Mouse (Mus musculus) CH12.LX (cell line): Measurements from ENCODE around the gene Gm45618.

Experiments
- BHLHE40 ChIP-seq: IDR thresholded peaks from 2 replicates; pipeline ENCODE4 v1.6.1; 2011; ENCODE audit warnings: mild to moderate bottlenecking, low read depth, low read length, improper control_type of control experiment
- CHD2 ChIP-seq: IDR thresholded peaks from 2 replicates; pipeline ENCODE4 v1.6.1; 2011; ENCODE audit warnings: low read length, improper control_type of control experiment
- CTCF ChIP-seq, 2 experiments: IDR thresholded peaks in 1 of 2; conservative IDR thresholded peaks in 1 of 2; 2 replicates each; pipeline ENCODE4 v1.5.1; 2011 to 2012; ENCODE audit warnings: low read depth in 2 of 2, low read length in 2 of 2, improper control_type of control experiment in 1 of 2, inconsistent platforms in 1 of 2, mild to moderate bottlenecking in 1 of 2, moderate library complexity in 1 of 2
- E2F4 ChIP-seq: IDR thresholded peaks from 2 replicates; pipeline ENCODE4 v1.6.1; 2011; ENCODE audit warnings: low read depth, low read length, improper control_type of control experiment; ENCODE audit not compliant: insufficient replicate concordance
- HCFC1 ChIP-seq: IDR thresholded peaks from 2 replicates; pipeline ENCODE4 v1.6.1; 2012; ENCODE audit warnings: low read depth, mild to moderate bottlenecking, inconsistent platforms, low read length, improper control_type of control experiment
- KAT2A ChIP-seq: IDR thresholded peaks from 2 replicates; pipeline ENCODE4 v1.6.1; 2012; ENCODE audit warnings: low read length, improper control_type of control experiment, inconsistent platforms; ENCODE audit not compliant: insufficient replicate concordance
- MAFK ChIP-seq: IDR thresholded peaks from 2 replicates; pipeline ENCODE4 v1.6.1; 2011; ENCODE audit warnings: low read length, improper control_type of control experiment; ENCODE audit not compliant: insufficient replicate concordance
- MAX ChIP-seq: IDR thresholded peaks from 2 replicates; pipeline ENCODE4 v1.6.1; 2011; ENCODE audit warnings: low read length, improper control_type of control experiment
- MAZ ChIP-seq: IDR thresholded peaks from 2 replicates; pipeline ENCODE4 v1.6.1; 2012; ENCODE audit warnings: low read depth, mild to moderate bottlenecking, inconsistent platforms, low read length, improper control_type of control experiment, moderate library complexity
- NELFE ChIP-seq: IDR thresholded peaks from 2 replicates; pipeline ENCODE4 v1.6.1; 2011; ENCODE audit warnings: low read depth, low read length, improper control_type of control experiment
- POLR2A ChIP-seq: IDR thresholded peaks from 2 replicates; pipeline ENCODE4 v1.6.1; 2011; ENCODE audit warnings: low read depth, mild to moderate bottlenecking, improper control_type of control experiment, low read length
- USF1 ChIP-seq: IDR thresholded peaks from 2 replicates; pipeline ENCODE4 v1.6.1; 2014; ENCODE audit warnings: low read depth, mild to moderate bottlenecking, inconsistent platforms, low read length, improper control_type of control experiment
- ZMIZ1 ChIP-seq: IDR thresholded peaks from 2 replicates; pipeline ENCODE4 v1.6.1; 2012; ENCODE audit warnings: low read depth, mild to moderate bottlenecking, inconsistent platforms, low read length, improper control_type of control experiment

- no peak for TF ChIP-seq MAX
- TF ChIP-seq KAT2A: no peak
- no peak for TF ChIP-seq NELFE
- no peak for TF ChIP-seq POLR2A
- TF ChIP-seq HCFC1: no peak
- no peak for TF ChIP-seq CTCF (conservative IDR thresholded peaks at IDR 0.05 in 1 of 2, IDR thresholded peaks at IDR 0.05 in 1 of 2; ENCODE audit: low read depth in 2 of 2, low read length in 2 of 2)
- TF ChIP-seq ZMIZ1: no peak
- TF ChIP-seq MAFK: no peak
- no peak for TF ChIP-seq BHLHE40
- TF ChIP-seq CHD2: no peak
- no peak for TF ChIP-seq E2F4
- TF ChIP-seq MAZ: no peak
- no peak for TF ChIP-seq USF1
Observed at GRCm38 (mm10) chr7:142096701-142097100, 23.8 kb downstream of the Gm45618 start.
